Mouse (Mus musculus) cerebellum, adult 2 months (tissue): ENCODE results near the gene Gm10382.

Experiments
- CTCF ChIP-seq: fragments of 200-500 bp; IDR thresholded peaks from 2 replicates; pipeline ENCODE4 v1.5.1; 2011; ENCODE audit warnings: low read depth, mild to moderate bottlenecking, control low read depth, low read length, moderate library complexity, borderline replicate concordance; ENCODE audit not compliant: insufficient read depth
- POLR2A ChIP-seq: fragments of 200-500 bp; IDR thresholded peaks from 2 replicates; pipeline ENCODE4 v1.6.1; 2011; ENCODE audit warnings: low read length, control low read depth, borderline replicate concordance; ENCODE audit not compliant: insufficient read depth

- TF ChIP-seq CTCF = no peak
- TF ChIP-seq POLR2A = no peak
These were observed 15.4 kb downstream of the Gm10382 start for GRCm38 (mm10) chr5:125404536-125404902.
